Mouse (Mus musculus) midbrain, postnatal 0 days (tissue): ENCODE data around the gene Wfs1. TPM values are rescaled to one million over a fixed set of nuclear protein-coding genes. Genes with fewer than 3 reads are reported as not detected.

ENCODE experiments used
- ATAC-seq: fragments of 200-750 bp; cut with Nextera tagmentation; 2 replicates; pipeline ENCODE4 v1.8.0; 2017; ENCODE audit warnings: moderate number of reproducible peaks, mild to moderate bottlenecking, moderate TSS enrichment, moderate library complexity; ENCODE audit not compliant: low FRiP score
- DNase-seq: peaks from one replicate; pipeline ENCODE4 v3.0.0-alpha.2; 2015; ENCODE audit warnings: low spot score
- H3K27ac ChIP-seq: fragments of 300-500 bp; sonication (generic); 2 replicates; pipeline ENCODE4 v1.5.1; 2014; ENCODE audit warnings: low read depth, mild to moderate bottlenecking, low read length, mixed read lengths
- H3K27me3 ChIP-seq: fragments of 300-500 bp; sonication (generic); 2 replicates; pipeline ENCODE4 v1.6.1; 2014; ENCODE audit warnings: low read length, control low read depth, mixed read lengths; ENCODE audit not compliant: insufficient read depth
- H3K36me3 ChIP-seq: fragments of 300-500 bp; sonication (generic); 2 replicates; pipeline ENCODE4 v1.6.1; 2014; ENCODE audit warnings: low read length, control low read depth, mixed read lengths; ENCODE audit not compliant: insufficient read depth
- H3K4me1 ChIP-seq: fragments of 300-500 bp; sonication (generic); 2 replicates; pipeline ENCODE4 v1.6.1; 2014; ENCODE audit warnings: mild to moderate bottlenecking, control low read depth, antibody characterized with exemption, low read length, mixed read lengths; ENCODE audit not compliant: insufficient read depth
- H3K4me2 ChIP-seq: fragments of 300-500 bp; sonication (generic); 2 replicates; pipeline ENCODE4 v1.6.1; 2014; ENCODE audit warnings: low read depth, mild to moderate bottlenecking, low read length, mixed read lengths; ENCODE audit not compliant: poor library complexity, severe bottlenecking
- H3K4me3 ChIP-seq: fragments of 300-500 bp; sonication (generic); 2 replicates; pipeline ENCODE4 v1.5.1; 2014; ENCODE audit warnings: low read depth, mild to moderate bottlenecking, low read length, moderate library complexity
- H3K9ac ChIP-seq: fragments of 300-500 bp; sonication (generic); replicated peaks from 2 replicates; pipeline ENCODE4 v1.6.1; 2014; ENCODE audit warnings: mild to moderate bottlenecking, low read length, moderate library complexity, mixed read lengths; ENCODE audit not compliant: poor library complexity, severe bottlenecking
- H3K9me3 ChIP-seq: fragments of 300-500 bp; sonication (generic); 2 replicates; pipeline ENCODE4 v1.6.1; 2016; ENCODE audit warnings: low read length, control low read depth
- CTCF ChIP-seq: IDR thresholded peaks from 2 replicates; pipeline ENCODE4 v1.5.1; 2016; ENCODE audit warnings: antibody characterized with exemption, mild to moderate bottlenecking
- WGBS: fragments of 180-500 bp; shearing (Covaris S2); extraction: QIAGEN DNeasy Blood & Tissue Kit; methylation state at CpG from one replicate; pipeline ENCODE4 v1.1.7; 2014; 5-methylcytosine and 5-hydroxymethylcytosine counted together
- polyA plus RNA-seq: library from polyadenylated mRNA; unstranded; fragments of >200 nt; fragmentation: Nextera tagmentation; extraction: Ambion mirVana; gene quantifications from 2 replicates; pipeline ENCODE4 v1.2.1, GENCODE M21; 2015
- total RNA-seq: library from RNA; depleted of rRNA; stranded (reverse); fragments of >200 nt; gene quantifications from 2 replicates; pipeline ENCODE4 v1.2.3, GENCODE M21; 2014; rRNA removed

Gene Wfs1
- total and polyA plus RNA-seq, 2 experiments from 2014 or later, result 11.9 to 14.0 TPM

- H3K4me2 ChIP-seq, result no peak overlapping the region
- no peak overlapping the region for H3K27ac ChIP-seq
- H3K27me3 ChIP-seq, result no peaks in the 10 kb centered on the region
- H3K9me3 ChIP-seq, result no peaks in the 10 kb centered on the region
- H3K36me3 ChIP-seq, result no peaks in the 10 kb centered on the region
- no peak for TF ChIP-seq CTCF
- H3K9ac ChIP-seq, result no peak overlapping the region
- peak; percentile 65 for DNase-seq
- ATAC-seq, result no peak
- 82% methylated on average over 4 of the region's 4 CpGs for WGBS
- H3K4me1 ChIP-seq, result no peaks in the 10 kb centered on the region; the same call in 1 of the 2 replicates
- no peak overlapping the region for H3K4me3 ChIP-seq
These were observed 72.4 kb downstream of the Wfs1 start for GRCm38 (mm10) chr5:36916581-36916980.

Other genes starting within 250 kb of the Wfs1 start
- 21.5 and 39.8 TPM in 2 replicates for gene Bloc1s4, start 240.6 kb downstream of the Wfs1 start, total RNA-seq
- gene Bloc1s4, start 240.6 kb downstream of the Wfs1 start, polyA plus RNA-seq, result 30.1 and 30.2 TPM in 2 replicates
- 288 and 318 TPM in 2 replicates for gene Mrfap1, start 192.4 kb downstream of the Wfs1 start, total RNA-seq
- 425 and 441 TPM in 2 replicates for gene Mrfap1, start 192.4 kb downstream of the Wfs1 start, polyA plus RNA-seq
- gene Man2b2, start 158.6 kb downstream of the Wfs1 start, total RNA-seq, result 22.6 and 26.2 TPM in 2 replicates
- 15.6 and 15.8 TPM in 2 replicates for gene Man2b2, start 158.6 kb downstream of the Wfs1 start, polyA plus RNA-seq
- gene Ppp2r2c, start 120.7 kb downstream of the Wfs1 start, total RNA-seq, result 205 and 231 TPM in 2 replicates
- gene Ppp2r2c, start 120.7 kb downstream of the Wfs1 start, polyA plus RNA-seq, result 89.0 and 91.8 TPM in 2 replicates
- gene Gm1043, start 96.2 kb upstream of the Wfs1 start, total RNA-seq, result 19.4 and 29.5 TPM in 2 replicates
- 1.2 and 1.6 TPM in 2 replicates for gene Gm1043, start 96.2 kb upstream of the Wfs1 start, polyA plus RNA-seq